Mouse (Mus musculus): Measurements from ENCODE around the gene Rarb.

DNA sequence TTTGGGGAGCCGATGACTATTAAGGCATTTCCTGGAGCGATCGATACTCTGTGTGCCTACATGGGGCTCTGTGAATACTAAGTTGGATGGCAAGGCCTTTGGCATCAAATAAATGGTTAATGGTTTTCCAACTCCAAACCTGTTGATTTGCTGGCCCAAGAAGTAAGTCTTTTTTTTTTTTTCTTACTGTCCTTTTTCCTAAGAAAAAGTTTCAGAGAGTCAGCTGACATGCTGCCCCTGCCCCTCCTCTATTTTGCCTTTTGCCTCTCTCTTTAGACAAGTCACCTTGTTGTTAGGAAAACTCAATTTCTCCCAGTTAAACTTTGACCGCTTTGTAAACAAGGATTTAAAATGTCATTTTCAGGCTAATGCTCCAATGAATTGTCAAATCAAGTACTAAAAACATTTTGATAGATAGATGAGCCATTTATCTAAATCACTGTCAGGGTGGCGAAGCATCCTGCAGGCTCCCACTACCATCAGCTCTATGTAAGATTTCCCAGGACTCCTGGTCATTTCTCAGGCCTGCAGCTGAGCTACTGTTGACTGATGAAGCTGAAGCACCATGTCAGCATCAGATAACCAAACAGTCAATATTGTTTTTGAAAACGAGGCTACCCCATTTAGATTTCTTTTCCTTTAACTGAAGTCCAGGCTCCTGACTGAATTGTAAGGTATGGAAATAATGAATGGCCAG, 245.3 kb downstream of the Rarb start:
- no peak for TF ChIP-seq CTCF (IDR thresholded peaks at IDR 0.05; ENCODE audit: extremely low read depth, insufficient read depth, insufficient read length, insufficient replicate concordance)
- TF ChIP-seq POLR2A (IDR thresholded peaks at IDR 0.05; ENCODE audit: low read depth, low read length) = no peak

Data from spleen, adult 2 months (tissue).